ENCODE assay signal across 24 mouse cellular contexts in genomic region chr6:100586758-100587157, GRCm38 (mm10).
A peak's percentile ranks its signal among the peaks of the same experiment; 100 is the strongest.
DNase-seq lines count a peak whose midpoint lies in the region; ATAC-seq and TF ChIP-seq lines count a peak whose summit lies in the region.
"Had no signal": no experiment of that assay in that cellular context is flagged by ENCODE, and none has a peak within 500 bp of the region (broad histone marks: within the 10 kb centered on the region; RNA-seq: fewer than 3 reads in every experiment).

No protein-coding gene starts in this region.

- peaks cover 0 to 13% of the 10 kb centered on the region in 2 experiments; a peak in 2 of 4 replicates for H3K36me3 ChIP-seq in MEL (ENCODE audit: control insufficient read depth in 1 of 2, insufficient read depth in 2 of 2, low read length in 2 of 2)
- H3K36me3 ChIP-seq in hindbrain, embryonic 10.5 days = no peaks in the 10 kb centered on the region

- no peak for TF ChIP-seq RAD21 in MEL (IDR thresholded peaks at IDR 0.05; ENCODE audit: low read depth, low read length)

- WGBS in hindbrain, embryonic 10.5 days = 90% methylated on average over 5 of the region's 5 CpGs

- H3K27ac ChIP-seq in MEL (ENCODE audit: control insufficient read depth, low read depth, low read length) = peak overlapping the region; percentile 68
- no peak overlapping the region for H3K27ac ChIP-seq in hindbrain, embryonic 10.5 days

- TF ChIP-seq POLR2A in MEL (IDR thresholded peaks at IDR 0.05; ENCODE audit: control insufficient read depth in 1 of 2, insufficient read depth in 1 of 2, low read depth in 1 of 2, low read length in 2 of 2, poor library complexity in 1 of 2) = no peak

- TF ChIP-seq EP300 in MEL (IDR thresholded peaks at IDR 0.05; ENCODE audit: low read depth in 1 of 2, low read length in 2 of 2) = peak; percentile 35 to 87; a peak in 3 of 4 replicates

- H3K4me1 ChIP-seq in MEL (ENCODE audit: control insufficient read depth in 1 of 2, insufficient read depth in 2 of 2, low read length in 2 of 2) = peaks cover 7 to 18% of the 10 kb centered on the region in 2 experiments
- peaks cover 21% of the 10 kb centered on the region for H3K4me1 ChIP-seq in hindbrain, embryonic 10.5 days (replicated peaks)

- TF ChIP-seq CTCF in MEL (IDR thresholded peaks at IDR 0.05 in 2 of 3, conservative IDR thresholded peaks at IDR 0.05 in 1 of 3; ENCODE audit: control insufficient read depth in 1 of 3, insufficient read depth in 1 of 3, low read depth in 2 of 3, low read length in 3 of 3, poor library complexity in 1 of 3, severe bottlenecking in 1 of 3) = no peak

- no peak overlapping the region for H3K9ac ChIP-seq in MEL (ENCODE audit: control insufficient read depth, low read depth, low read length, poor library complexity, severe bottlenecking)

- DNase-seq in MEL (ENCODE audit: low read depth, low spot score) (peak; percentile 57), MEL-GATA-1-ER (ENCODE audit: extremely low read depth, low read depth) (peak; percentile 46)
- no peak for DNase-seq in spleen, postnatal 4 days (ENCODE audit: low spot score in 2 of 2)
- DNase-seq in kidney, postnatal 10 days = no peak
- DNase-seq in hindbrain, embryonic 10.5 days (ENCODE audit: low spot score) = no peak
- no peak for DNase-seq in frontal cortex, postnatal 36 days (ENCODE audit: low spot score in 2 of 2)
- DNase-seq: adrenal gland, adult 2 months; adrenal gland, adult 8-10 months; adrenal gland, postnatal 10 days; adrenal gland, postnatal 14 days; adrenal gland, postnatal 25 days; adrenal gland, postnatal 36 days; B cell, adult 2 months; cerebellum, adult 11 months; cerebellum, adult 11-12 months; cerebellum, adult 18-20 months; cerebellum, adult 2 months had no signal

- H3K27me3 ChIP-seq in MEL (ENCODE audit: control insufficient read depth in 1 of 2, insufficient read depth in 2 of 2, low read length in 2 of 2) = no peaks in the 10 kb centered on the region
- no peaks in the 10 kb centered on the region for H3K27me3 ChIP-seq in hindbrain, embryonic 10.5 days (ENCODE audit: insufficient read depth, poor library complexity, severe bottlenecking)
- H3K27me3 ChIP-seq: CH12.LX, Patski had no signal

- H3K79me2 ChIP-seq in MEL (ENCODE audit: control insufficient read depth, insufficient read depth, low read length, poor library complexity) = no peaks in the 10 kb centered on the region

- ATAC-seq in granulocyte monocyte progenitor cell, adult 5-6 weeks (replicated peaks; ENCODE audit: poor library complexity, severe bottlenecking) = peak; percentile 41; the same call in 1 of the 2 replicates
- ATAC-seq in megakaryocyte progenitor cell, adult 5-6 weeks (replicated peaks; ENCODE audit: poor library complexity) = peak; percentile 42; the same call in 1 of the 2 replicates
- ATAC-seq: activated CD4-positive, CD25-positive, alpha-beta regulatory T cell, adult 4 months; CD4-positive, CD25-positive, alpha-beta regulatory T cell, adult 4 months; Patski had no signal

- H3K4me3 ChIP-seq in MEL (ENCODE audit: control insufficient read depth in 1 of 2, insufficient read depth in 1 of 2, low read depth in 2 of 2, low read length in 2 of 2) = no peak overlapping the region
- no peak overlapping the region for H3K4me3 ChIP-seq in hindbrain, embryonic 10.5 days

- H3K9me3 ChIP-seq in MEL (replicated peaks; ENCODE audit: insufficient read depth, low read length) = no peaks in the 10 kb centered on the region
- H3K9me3 ChIP-seq in hindbrain, embryonic 10.5 days = no peaks in the 10 kb centered on the region
- H3K9me3 ChIP-seq: G1E had no signal

TF ChIP-seq in MEL, 35 proteins besides CTCF, POLR2A, EP300 and RAD21:
- TF ChIP-seq ZC3H11A (IDR thresholded peaks at IDR 0.05; ENCODE audit: low read depth, low read length) (no peak), MYB (IDR thresholded peaks at IDR 0.05; ENCODE audit: low read depth, low read length) (no peak), ZMIZ1 (IDR thresholded peaks at IDR 0.05; ENCODE audit: low read depth, low read length) (no peak), SMC3 (IDR thresholded peaks at IDR 0.05; ENCODE audit: low read depth, low read length) (no peak), JUND (IDR thresholded peaks at IDR 0.05; ENCODE audit: low read depth, low read length) (0 out of 2 replicates have a peak, but pooled peaks have one; percentile 16), RCOR1 (IDR thresholded peaks at IDR 0.05; ENCODE audit: low read depth, low read length) (peak; percentile 19), BHLHE40 (IDR thresholded peaks at IDR 0.05; ENCODE audit: borderline replicate concordance, low read depth, low read length) (no peak), TCF12 (IDR thresholded peaks at IDR 0.05; ENCODE audit: low read depth, low read length) (peak; percentile 24; the same call in 1 of the 2 replicates), GATA1 (IDR thresholded peaks at IDR 0.05; ENCODE audit: low read depth, low read length) (peak; percentile 70), ELF1 (IDR thresholded peaks at IDR 0.05; ENCODE audit: low read depth, low read length) (peak; percentile 60; the same call in 1 of the 2 replicates), CHD1 (IDR thresholded peaks at IDR 0.05; ENCODE audit: low read depth, low read length) (no peak), ETS1 (IDR thresholded peaks at IDR 0.05; ENCODE audit: low read depth, low read length) (0 out of 2 replicates have a peak, but pooled peaks have one; percentile 55), SIN3A (IDR thresholded peaks at IDR 0.05; ENCODE audit: low read length) (peak; percentile 35; the same call in 1 of the 2 replicates), HCFC1 (IDR thresholded peaks at IDR 0.05; ENCODE audit: low read depth, low read length) (peak; percentile 30; the same call in 1 of the 2 replicates), TBP (IDR thresholded peaks at IDR 0.05; ENCODE audit: low read depth, low read length) (no peak), MYC (IDR thresholded peaks at IDR 0.05; ENCODE audit: low read depth, low read length) (no peak), CHD2 (IDR thresholded peaks at IDR 0.05; ENCODE audit: low read length) (no peak)

Comparison
In these comparisons a context has a peak if more than half of its experiments do, and no peak if none do; other contexts are left out.
1. DNase-seq: peak in MEL (single experiment) and MEL-GATA-1-ER (single experiment); none in spleen, postnatal 4 days (0 of 2), kidney, postnatal 10 days (single experiment), hindbrain, embryonic 10.5 days (single experiment) and frontal cortex, postnatal 36 days (0 of 2).